Mouse (Mus musculus): ENCODE measurements around the gene Spin2d. TPM values are rescaled to one million over a fixed set of nuclear protein-coding genes. Genes with fewer than 3 reads are reported as not detected.
"Not testable (repeated sequence)": the region's sequence is repeated elsewhere in the genome, so short reads cannot be mapped to it uniquely, and the experiment has no call there.

The Spin2d gene
- not detected in 2 replicates for polyA plus RNA-seq (2012; rRNA removed)

DNA sequence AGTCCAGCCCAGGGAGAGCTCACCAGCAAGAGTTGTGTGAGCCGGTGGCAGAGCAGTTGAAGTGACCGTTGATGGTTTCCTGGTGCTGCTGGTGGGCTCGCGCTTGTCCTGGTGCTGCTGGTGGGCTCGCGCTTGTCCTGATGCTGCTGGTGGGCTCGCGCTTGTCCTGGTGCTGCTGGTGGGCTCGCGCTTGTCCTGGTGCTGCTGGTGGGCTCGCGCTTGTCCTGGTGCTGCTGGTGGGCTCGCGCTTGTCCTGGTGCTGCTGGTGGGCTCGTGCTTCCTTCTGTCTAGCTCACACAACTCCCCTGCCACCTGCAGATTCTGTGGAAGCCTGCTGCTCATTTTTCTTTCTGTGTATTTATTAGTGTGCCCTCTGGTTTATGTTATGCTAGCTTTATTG, at the start of gene Spin2d:
Gene Spin2d, minus strand, starts transcription at position 101 of the 400 bp plus-strand sequence.
- not testable (repeated sequence) for H3K27ac ChIP-seq (ENCODE audit: insufficient read depth, low read depth, low read length); H3K4me3 ChIP-seq (ENCODE audit: low read depth, low read length); H3K27me3 ChIP-seq (ENCODE audit: control insufficient read depth, insufficient read depth, low read length); H3K36me3 ChIP-seq (ENCODE audit: control insufficient read depth, insufficient read depth, low read length); H3K4me1 ChIP-seq (ENCODE audit: control insufficient read depth, insufficient read depth, insufficient read length, low read length)
- 73% methylated on average over 6 of the region's 15 CpGs for WGBS

DNA sequence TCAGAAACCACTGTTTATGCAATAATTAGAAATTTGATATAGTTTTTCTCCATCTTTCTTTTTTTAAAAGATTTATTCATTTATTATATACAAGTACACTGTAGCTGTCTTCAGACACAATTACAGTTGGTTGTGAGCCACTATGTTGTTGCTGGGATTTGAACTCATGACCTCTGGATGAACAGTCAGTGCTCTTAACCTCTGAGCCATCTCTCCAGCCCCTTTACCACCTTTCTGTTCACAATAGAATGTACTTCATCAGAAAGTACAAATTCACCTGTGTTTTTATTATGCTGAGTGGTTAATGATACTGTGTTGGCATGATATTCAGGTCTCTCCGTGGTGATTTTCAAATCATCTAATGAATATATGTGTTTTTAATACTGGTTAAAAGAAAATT, 48.6 kb upstream of the Spin2d start:
- Histone ChIP-seq H3K4me1 (ENCODE audit: control insufficient read depth, insufficient read depth, insufficient read length, low read length) (peaks cover 2% of the 10 kb centered on the region; the same call in 1 of the 2 replicates), H3K27me3 (ENCODE audit: control insufficient read depth, insufficient read depth, low read length) (no peaks in the 10 kb centered on the region), H3K36me3 (ENCODE audit: control insufficient read depth, insufficient read depth, low read length) (no peaks in the 10 kb centered on the region), H3K4me3 (ENCODE audit: low read depth, low read length) (no peak overlapping the region), H3K27ac (ENCODE audit: insufficient read depth, low read depth, low read length) (no peak overlapping the region)
- TF ChIP-seq POLR2A (IDR thresholded peaks at IDR 0.05; ENCODE audit: low read depth, low read length) (no peak), CTCF (IDR thresholded peaks at IDR 0.05; ENCODE audit: extremely low read depth, insufficient read length, insufficient replicate concordance, low read depth, low read length) (no peak)
- WGBS = 54% methylated on average over 1 of the region's 1 CpGs

DNA sequence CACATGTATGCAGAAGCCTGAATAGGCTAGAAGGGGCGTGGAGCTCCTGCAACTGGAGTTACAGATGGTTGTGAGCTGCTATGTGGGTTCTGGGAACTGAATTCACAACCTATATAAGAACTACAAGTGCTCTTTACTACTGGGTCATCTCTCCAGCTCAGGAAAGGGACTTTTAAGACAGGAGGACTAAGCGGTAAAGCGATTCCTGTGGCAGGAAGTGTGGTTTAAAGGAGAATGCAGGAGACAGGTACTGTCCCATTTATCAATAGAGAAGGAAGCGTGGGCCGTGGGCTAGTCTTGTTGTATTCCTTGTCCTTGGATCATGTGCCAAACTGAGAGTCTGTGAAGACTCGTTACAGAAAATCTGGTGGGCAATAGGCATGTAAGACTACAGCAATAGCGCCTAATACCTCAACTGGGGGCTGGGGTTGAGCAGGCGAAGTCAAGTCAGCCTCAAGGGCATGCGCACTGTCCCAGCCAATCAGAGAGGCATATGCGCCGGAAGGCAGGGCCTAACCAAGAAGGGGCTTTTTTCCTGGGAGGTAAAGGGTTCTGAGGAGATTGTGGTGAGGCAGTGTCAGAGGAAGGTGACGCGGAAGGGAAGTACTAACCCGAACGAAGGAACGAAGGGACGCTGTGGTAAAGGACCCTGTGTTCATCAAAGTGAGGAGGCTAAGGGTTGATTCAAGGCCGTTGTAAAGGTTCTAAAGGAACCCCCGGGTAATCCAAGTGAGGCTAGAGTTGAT, 37.2 kb upstream of the Spin2d start, which contains the start of gene Xlr4b:
Gene Xlr4b, plus strand, starts transcription at position 515 of the 746 bp plus-strand sequence.
- not testable (repeated sequence) for H3K36me3 ChIP-seq (ENCODE audit: control insufficient read depth, insufficient read depth, low read length); H3K4me3 ChIP-seq (ENCODE audit: low read depth, low read length); H3K27me3 ChIP-seq (ENCODE audit: control insufficient read depth, insufficient read depth, low read length); H3K27ac ChIP-seq (ENCODE audit: insufficient read depth, low read depth, low read length); H3K4me1 ChIP-seq (ENCODE audit: control insufficient read depth, insufficient read depth, insufficient read length, low read length)
- WGBS = 83% methylated on average over 18 of the region's 19 CpGs

DNA sequence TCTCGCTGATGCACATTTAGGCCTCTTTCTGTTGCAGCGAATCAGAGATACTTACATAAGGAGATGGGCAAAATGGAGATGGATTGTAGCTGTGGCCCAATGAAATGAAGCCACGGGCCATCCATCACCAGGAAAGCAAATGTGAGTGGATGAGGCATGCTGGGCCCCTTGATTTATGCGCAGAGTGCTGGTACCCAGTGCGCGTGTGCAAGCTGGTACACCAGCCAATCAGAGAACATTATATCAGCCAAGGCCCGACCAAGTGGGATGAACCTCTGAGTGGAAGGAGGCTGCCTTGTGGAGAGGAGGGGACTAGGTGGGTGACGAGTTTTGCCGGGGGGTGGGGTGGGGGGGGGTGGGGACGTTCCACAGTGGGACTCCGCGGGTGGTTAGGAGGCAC, 15.1 kb upstream of the Spin2d start, which contains the start of gene Xlr3b:
Gene Xlr3b, plus strand, starts transcription at position 274 of the 400 bp plus-strand sequence.
- not testable (repeated sequence) for H3K4me1 ChIP-seq (ENCODE audit: control insufficient read depth, insufficient read depth, insufficient read length, low read length); H3K27me3 ChIP-seq (ENCODE audit: control insufficient read depth, insufficient read depth, low read length); H3K4me3 ChIP-seq (ENCODE audit: low read depth, low read length); H3K27ac ChIP-seq (ENCODE audit: insufficient read depth, low read depth, low read length); H3K36me3 ChIP-seq (ENCODE audit: control insufficient read depth, insufficient read depth, low read length)
- WGBS = 84% methylated on average over 11 of the region's 12 CpGs

DNA sequence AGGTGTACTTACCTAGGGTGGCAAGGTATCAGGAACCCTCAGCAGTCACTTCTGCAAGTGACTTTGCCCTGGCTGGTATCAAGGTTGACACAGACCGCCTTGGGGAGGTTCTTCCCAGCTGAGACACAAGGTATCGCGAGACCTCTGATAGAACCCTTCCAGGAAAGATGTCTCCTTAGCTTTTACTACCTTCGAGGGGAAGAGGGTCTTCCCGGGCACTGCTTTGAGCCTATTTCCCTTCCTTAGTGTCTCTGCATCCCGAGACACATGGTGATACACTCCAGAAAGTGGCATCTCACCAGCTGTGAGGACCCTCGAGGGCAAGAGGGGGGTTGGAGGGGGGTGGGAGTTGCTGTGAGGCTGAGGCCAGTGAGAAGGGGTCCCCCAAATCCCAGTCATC, 27.4 kb downstream of the Spin2d start, which contains the start of gene DXBay18:
Gene DXBay18, minus strand, starts transcription at position 101 of the 400 bp plus-strand sequence.
- not testable (repeated sequence) for H3K27ac ChIP-seq (ENCODE audit: insufficient read depth, low read depth, low read length); H3K4me3 ChIP-seq (ENCODE audit: low read depth, low read length); H3K27me3 ChIP-seq (ENCODE audit: control insufficient read depth, insufficient read depth, low read length); H3K36me3 ChIP-seq (ENCODE audit: control insufficient read depth, insufficient read depth, low read length); H3K4me1 ChIP-seq (ENCODE audit: control insufficient read depth, insufficient read depth, insufficient read length, low read length)
- WGBS = no CpG with 5 or more reads among the region's 7 CpGs

DNA sequence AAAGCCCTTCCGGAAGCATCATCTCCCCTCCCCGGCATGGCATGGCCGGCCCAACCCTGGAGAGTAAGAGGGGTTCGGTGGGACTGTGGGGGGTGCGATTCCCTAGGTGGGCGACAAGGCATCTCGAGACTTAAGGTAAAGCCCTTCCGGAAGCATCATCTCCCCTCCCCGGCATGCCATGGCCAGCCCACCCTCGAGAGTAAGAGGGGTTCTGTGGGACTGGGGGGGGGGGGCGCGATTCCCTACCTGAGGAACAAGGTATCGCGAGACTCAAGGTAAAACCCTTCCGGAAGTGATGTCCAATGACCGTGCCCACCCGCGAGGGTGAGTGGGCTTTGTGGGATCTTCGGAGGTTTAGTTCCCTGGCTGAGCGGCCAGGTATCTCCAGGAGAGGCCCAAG, 28.3 kb downstream of the Spin2d start, which contains the start of gene Xlr5b:
Gene Xlr5b, plus strand, starts transcription at position 301 of the 400 bp plus-strand sequence.
- H3K27me3 ChIP-seq (ENCODE audit: control insufficient read depth, insufficient read depth, low read length); H3K4me1 ChIP-seq (ENCODE audit: control insufficient read depth, insufficient read depth, insufficient read length, low read length); H3K4me3 ChIP-seq (ENCODE audit: low read depth, low read length); H3K36me3 ChIP-seq (ENCODE audit: control insufficient read depth, insufficient read depth, low read length); H3K27ac ChIP-seq (ENCODE audit: insufficient read depth, low read depth, low read length): not testable (repeated sequence)
- WGBS = no CpG with 5 or more reads among the region's 20 CpGs

DNA sequence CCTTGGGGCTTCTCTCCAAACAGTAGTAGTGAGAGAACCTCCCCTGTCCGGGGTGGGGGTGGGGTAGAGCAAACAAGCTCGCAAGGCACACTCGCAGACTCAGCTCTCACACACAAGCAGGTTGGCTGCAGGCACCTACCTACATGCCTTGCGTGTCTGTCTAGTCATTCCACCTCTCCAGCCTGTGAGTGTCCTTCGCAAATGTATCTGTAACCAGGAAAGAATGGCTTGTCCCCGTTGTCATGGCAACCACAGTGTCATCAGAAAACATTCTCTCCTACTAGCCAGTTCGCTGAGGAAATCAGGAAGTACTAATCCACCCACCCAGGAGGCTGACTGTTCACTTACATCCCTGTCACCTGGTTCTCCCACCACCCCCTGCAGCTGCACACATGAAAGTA, 33.6 kb downstream of the Spin2d start:
- no CpG with 5 or more reads among the region's 7 CpGs for WGBS
- not testable (repeated sequence) for H3K27ac ChIP-seq (ENCODE audit: insufficient read depth, low read depth, low read length); H3K27me3 ChIP-seq (ENCODE audit: control insufficient read depth, insufficient read depth, low read length); H3K36me3 ChIP-seq (ENCODE audit: control insufficient read depth, insufficient read depth, low read length); H3K4me3 ChIP-seq (ENCODE audit: low read depth, low read length); H3K4me1 ChIP-seq (ENCODE audit: control insufficient read depth, insufficient read depth, insufficient read length, low read length)

Other genes with a start within 250 kb of the Spin2d start
- 0.03 and 0.18 TPM in 2 replicates for gene Zfp185, start 189.7 kb downstream of the Spin2d start, polyA plus RNA-seq (2012; rRNA removed)
- gene Pnma5, start 139.9 kb downstream of the Spin2d start, polyA plus RNA-seq (2012; rRNA removed) = not detected in 2 replicates
- not detected in 2 replicates for gene Pnma3, start 112.2 kb downstream of the Spin2d start, polyA plus RNA-seq (2012; rRNA removed)
- gene Xlr4a, start 94.5 kb downstream of the Spin2d start, polyA plus RNA-seq (2012; rRNA removed) = not detected in 2 replicates
- 0.38 TPM in 1 of 2 replicates, not detected in the other for gene Xlr3a, start 79.9 kb downstream of the Spin2d start, polyA plus RNA-seq (2012; rRNA removed)
- gene Gm14685, start 59.9 kb downstream of the Spin2d start, polyA plus RNA-seq (2012; rRNA removed) = 0.06 TPM in 1 of 2 replicates, not detected in the other
- not detected in 2 replicates for gene Xlr5b, start 28.2 kb downstream of the Spin2d start, polyA plus RNA-seq (2012; rRNA removed)
- not detected in 2 replicates for gene DXBay18, start 27.5 kb downstream of the Spin2d start, polyA plus RNA-seq (2012; rRNA removed)
- 0.08 and 0.23 TPM in 2 replicates for gene Xlr3b, start 15.2 kb upstream of the Spin2d start, polyA plus RNA-seq (2012; rRNA removed)
- gene Xlr4b, start 37.3 kb upstream of the Spin2d start, polyA plus RNA-seq (2012; rRNA removed) = not detected in 2 replicates
- 20.7 and 29.4 TPM in 2 replicates for gene F8a, start 51.3 kb upstream of the Spin2d start, polyA plus RNA-seq (2012; rRNA removed)
- not detected in 2 replicates for gene Xlr4c, start 66.1 kb upstream of the Spin2d start, polyA plus RNA-seq (2012; rRNA removed)
- gene Xlr3c, start 88.4 kb upstream of the Spin2d start, polyA plus RNA-seq (2012; rRNA removed) = not detected in 2 replicates
- gene Xlr5a, start 116.0 kb upstream of the Spin2d start, polyA plus RNA-seq (2012; rRNA removed) = not detected in 2 replicates
- not detected in 2 replicates for gene Xlr5c, start 116.0 kb upstream of the Spin2d start, polyA plus RNA-seq (2012; rRNA removed)
- gene Gm45015, start 159.9 kb upstream of the Spin2d start, polyA plus RNA-seq (2012; rRNA removed) = not detected in 2 replicates
- gene Zfp275, start 165.6 kb upstream of the Spin2d start, polyA plus RNA-seq (2012; rRNA removed) = 2.1 and 2.2 TPM in 2 replicates
- gene Gm18336, start 221.7 kb upstream of the Spin2d start, polyA plus RNA-seq (2012; rRNA removed) = not detected in 2 replicates
- gene Zfp92, start 234.1 kb upstream of the Spin2d start, polyA plus RNA-seq (2012; rRNA removed) = 0.79 and 1.1 TPM in 2 replicates